Mouse (Mus musculus) bone marrow macrophage, adult 2 months (primary cell): ENCODE measurements around the gene Nab2. TPM values are rescaled to one million over a fixed set of nuclear protein-coding genes. Genes with fewer than 3 reads are reported as not detected.
A peak's percentile ranks its signal among the peaks of the same experiment; 100 is the strongest.

ENCODE experiments used
- H3K27ac ChIP-seq: 2 replicates; pipeline ENCODE4 v1.5.1; 2012; ENCODE audit warnings: low read depth, low read length; ENCODE audit not compliant: insufficient read depth
- H3K4me1 ChIP-seq: 2 replicates; pipeline ENCODE4 v1.6.1; 2012; ENCODE audit warnings: low read length; ENCODE audit not compliant: control insufficient read depth, insufficient read depth
- H3K4me3 ChIP-seq: 2 replicates; pipeline ENCODE4 v1.5.1; 2012; ENCODE audit warnings: mild to moderate bottlenecking, low read length, moderate library complexity; ENCODE audit not compliant: insufficient read depth
- CTCF ChIP-seq: IDR thresholded peaks from 2 replicates; pipeline ENCODE4 v1.5.1; 2012; ENCODE audit warnings: low read depth, mild to moderate bottlenecking, low read length, moderate library complexity
- POLR2A ChIP-seq: IDR thresholded peaks from 2 replicates; pipeline ENCODE4 v1.6.1; 2012; ENCODE audit warnings: mild to moderate bottlenecking, low read depth, low read length, borderline replicate concordance
- polyA plus RNA-seq: library from polyadenylated mRNA; stranded (reverse); fragments of >200 nt; gene quantifications from 2 replicates; pipeline ENCODE4 v1.2.4, GENCODE M21; 2012; ENCODE audit not compliant: missing spikeins, insufficient read depth, insufficient read length

The Nab2 gene
- polyA plus RNA-seq, result 21.4 and 25.4 TPM in 2 replicates

- peak within 1 kb of the TSS; percentile 96 for H3K27ac ChIP-seq
- peak within 1 kb of the TSS; percentile 59 for H3K4me3 ChIP-seq
- peaks cover 11% of the 10 kb centered on the region for H3K4me1 ChIP-seq
- 0 out of 2 replicates have a peak, but pooled peaks have one; percentile 20 for TF ChIP-seq CTCF
- TF ChIP-seq POLR2A, result no peak
These were observed at the start of gene Nab2 for GRCm38 (mm10) chr10:127668093-127669050. Nab2 (minus strand) TSS chr10:127668568.

- no peaks in the 10 kb centered on the region for H3K4me1 ChIP-seq
- no peak overlapping the region for H3K4me3 ChIP-seq
- no peak for TF ChIP-seq CTCF
- no peak for TF ChIP-seq POLR2A
- no peak overlapping the region for H3K27ac ChIP-seq
These were observed 44.4 kb upstream of the Nab2 start for GRCm38 (mm10) chr10:127712736-127713135.

- TF ChIP-seq CTCF, result no peak
- TF ChIP-seq POLR2A, result no peak
- H3K27ac ChIP-seq, result no peak overlapping the region
- no peaks in the 10 kb centered on the region for H3K4me1 ChIP-seq
- H3K4me3 ChIP-seq, result no peak overlapping the region
These were observed 42.0 kb upstream of the Nab2 start for GRCm38 (mm10) chr10:127710331-127710730.

GRCm38 (mm10) chr10:127708850-127709370 lies 40.5 kb upstream of the Nab2 start:
- no peaks in the 10 kb centered on the region for H3K4me1 ChIP-seq
- H3K27ac ChIP-seq, result no peak overlapping the region
- no peak overlapping the region for H3K4me3 ChIP-seq
- TF ChIP-seq POLR2A, result no peak
- TF ChIP-seq CTCF, result no peak

- no peak for TF ChIP-seq CTCF
- no peak for TF ChIP-seq POLR2A
- Histone ChIP-seq H3K4me3 (no peak overlapping the region), H3K27ac (no peak overlapping the region), H3K4me1 (no peaks in the 10 kb centered on the region)
These were observed 39.4 kb upstream of the Nab2 start for GRCm38 (mm10) chr10:127707721-127708120.

GRCm38 (mm10) chr10:127705783-127706182 lies 37.4 kb upstream of the Nab2 start:
- Histone ChIP-seq H3K4me3 (no peak overlapping the region), H3K27ac (no peak overlapping the region), H3K4me1 (no peaks in the 10 kb centered on the region)
- no peak for TF ChIP-seq POLR2A

- H3K4me1 ChIP-seq, result no peaks in the 10 kb centered on the region
- TF ChIP-seq CTCF (no peak), POLR2A (no peak)
- H3K27ac ChIP-seq, result no peak within 1 kb of the TSS
- H3K4me3 ChIP-seq, result no peak within 1 kb of the TSS
These were observed 36.4 kb upstream of the Nab2 start, which contains the start of gene Myo1a for GRCm38 (mm10) chr10:127704766-127705220. Myo1a (plus strand) TSS chr10:127705170.

GRCm38 (mm10) chr10:127704293-127704692 lies 35.9 kb upstream of the Nab2 start:
- TF ChIP-seq CTCF, result no peak
- TF ChIP-seq POLR2A, result no peak
- Histone ChIP-seq H3K4me3 (no peak overlapping the region), H3K27ac (no peak overlapping the region), H3K4me1 (no peaks in the 10 kb centered on the region)

- no peak overlapping the region for H3K4me3 ChIP-seq
- H3K4me1 ChIP-seq, result no peaks in the 10 kb centered on the region
- H3K27ac ChIP-seq, result no peak overlapping the region
- TF ChIP-seq POLR2A (no peak), CTCF (no peak)
These were observed 34.9 kb upstream of the Nab2 start for GRCm38 (mm10) chr10:127703299-127703698.

- Histone ChIP-seq H3K4me3 (no peak overlapping the region), H3K4me1 (no peaks in the 10 kb centered on the region), H3K27ac (no peak overlapping the region)
- no peak for TF ChIP-seq CTCF
- TF ChIP-seq POLR2A, result no peak
These were observed 30.6 kb upstream of the Nab2 start for GRCm38 (mm10) chr10:127698966-127699365.
